In the genomic region with DNA sequence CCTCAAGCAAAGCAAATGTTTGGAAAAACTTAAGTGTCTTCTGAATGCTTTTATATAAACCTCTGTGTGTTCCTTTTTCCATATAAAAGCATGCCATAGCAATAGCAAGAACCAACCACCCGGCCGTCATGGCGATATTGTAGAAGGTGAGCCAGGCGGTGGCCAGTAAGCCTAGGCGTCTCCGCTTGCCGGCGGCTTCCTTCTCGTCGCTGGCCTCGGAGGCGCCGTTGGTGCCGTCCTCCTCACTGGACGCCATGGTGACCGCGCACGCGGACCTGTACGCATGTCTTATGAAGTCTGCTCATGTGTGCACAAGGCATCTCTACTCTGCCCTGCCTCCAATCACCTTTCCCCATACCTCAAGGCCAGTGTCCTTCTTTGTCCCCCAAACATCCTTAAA, we compare ENCODE assay signal across 13 mouse cellular contexts. TPM values are rescaled to one million over a fixed set of nuclear protein-coding genes. Genes with fewer than 3 reads are reported as not detected.
DNase-seq lines count a peak whose midpoint lies in the region; ATAC-seq and TF ChIP-seq lines count a peak whose summit lies in the region.
"Not testable (repeated sequence)": the region's sequence is repeated elsewhere in the genome, so short reads cannot be mapped to it uniquely, and the experiment has no call there.
"Had no signal": no experiment of that assay in that cellular context is flagged by ENCODE, and none has a peak within 500 bp of the region (broad histone marks: within the 10 kb centered on the region; RNA-seq: fewer than 3 reads in every experiment).

No protein-coding gene starts in this region.

- peak; percentile 73; the same call in 1 of the 2 replicates for ATAC-seq in common myeloid progenitor, adult 5-6 weeks (replicated peaks; ENCODE audit: low read depth, poor library complexity, severe bottlenecking)
- ATAC-seq in frontal cortex, adult (ENCODE audit: low TSS enrichment) = peak; percentile 85
- ATAC-seq in hindbrain, postnatal 0 days = 0 out of 2 replicates have a peak, but pooled peaks have one; percentile 35
- ATAC-seq in intestine, embryonic 16.5 days = not testable (repeated sequence)
- ATAC-seq in megakaryocyte, adult 5-6 weeks (ENCODE audit: poor library complexity, severe bottlenecking) = 0 out of 2 replicates have a peak, but pooled peaks have one; percentile 56
- ATAC-seq in stomach, postnatal 0 days (ENCODE audit: low FRiP score, low TSS enrichment) = peak; percentile 66; the same call in 1 of the 2 replicates

- 88% methylated on average over 15 of the region's 20 CpGs for WGBS in hindbrain, postnatal 0 days
- 89% methylated on average over 17 of the region's 20 CpGs for WGBS in intestine, embryonic 16.5 days
- WGBS in stomach, postnatal 0 days = 92% methylated on average over 19 of the region's 20 CpGs

- not testable (repeated sequence) for TF ChIP-seq CTCF in hindbrain, postnatal 0 days (IDR thresholded peaks at IDR 0.05; ENCODE audit: low read depth); stomach, postnatal 0 days (IDR thresholded peaks at IDR 0.05; ENCODE audit: low read depth)

- H3K4me1 ChIP-seq in hindbrain, postnatal 0 days (ENCODE audit: insufficient read depth, low read length); intestine, embryonic 16.5 days (ENCODE audit: control insufficient read depth, insufficient read depth, low read length); stomach, postnatal 0 days (replicated peaks; ENCODE audit: control insufficient read depth, insufficient read depth): not testable (repeated sequence)

- not testable (repeated sequence) for H3K36me3 ChIP-seq in hindbrain, postnatal 0 days (ENCODE audit: insufficient read depth, low read length); intestine, embryonic 16.5 days (ENCODE audit: control insufficient read depth, insufficient read depth, low read length); stomach, postnatal 0 days (ENCODE audit: control insufficient read depth, insufficient read depth, low read length)

- not testable (repeated sequence) for DNase-seq in hindbrain, postnatal 0 days (ENCODE audit: low spot score); stomach, postnatal 0 days (ENCODE audit: low spot score)

- not testable (repeated sequence) for H3K4me3 ChIP-seq in hindbrain, postnatal 0 days (ENCODE audit: low read length); intestine, embryonic 16.5 days (ENCODE audit: low read length); stomach, postnatal 0 days (ENCODE audit: low read depth, low read length)

- H3K9me3 ChIP-seq in hindbrain, postnatal 0 days (ENCODE audit: low read length); intestine, embryonic 16.5 days (ENCODE audit: control insufficient read depth, low read length); stomach, postnatal 0 days (ENCODE audit: control insufficient read depth, low read length): not testable (repeated sequence)

- H3K27ac ChIP-seq in hindbrain, postnatal 0 days; stomach, postnatal 0 days (replicated peaks): not testable (repeated sequence)
- 0 out of 2 replicates have a peak overlapping the region, but pooled peaks have one; percentile 26 for H3K27ac ChIP-seq in intestine, embryonic 16.5 days (ENCODE audit: low read length)

- H3K4me2 ChIP-seq in hindbrain, postnatal 0 days (ENCODE audit: low read depth, low read length); intestine, embryonic 16.5 days (ENCODE audit: low read depth, low read length); stomach, postnatal 0 days (replicated peaks; ENCODE audit: low read depth): not testable (repeated sequence)

- TF ChIP-seq EP300 in stomach, postnatal 0 days (optimal IDR thresholded peaks at IDR 0.05) = not testable (repeated sequence)

- H3K27me3 ChIP-seq in hindbrain, postnatal 0 days (ENCODE audit: insufficient read depth, low read length); intestine, embryonic 16.5 days (replicated peaks; ENCODE audit: control insufficient read depth, insufficient read depth, low read length); stomach, postnatal 0 days (ENCODE audit: control insufficient read depth, insufficient read depth, low read length): not testable (repeated sequence)

- not testable (repeated sequence) for H3K9ac ChIP-seq in hindbrain, postnatal 0 days (replicated peaks; ENCODE audit: low read length); intestine, embryonic 16.5 days (ENCODE audit: low read depth, low read length); stomach, postnatal 0 days (ENCODE audit: low read length)

RNA-seq across cellular contexts. Expression of gene Srsf6, which starts 32.1 kb away (rescaled TPM):
- total RNA-seq in common myeloid progenitor, adult 5-6 weeks (2017) = 264 and 289 TPM in 2 replicates
- 87.2 and 99.4 TPM in 2 replicates for total RNA-seq in hindbrain, postnatal 0 days (2014; rRNA removed)
- 124 and 135 TPM in 2 replicates for polyA plus RNA-seq in hindbrain, postnatal 0 days (2015; fragmentation: Nextera tagmentation; extraction: Ambion mirVana)
- polyA plus RNA-seq in intestine, embryonic 16.5 days (2015; fragmentation: Nextera tagmentation; extraction: Ambion mirVana) = 156 and 159 TPM in 2 replicates
- 118 and 120 TPM in 2 replicates for total RNA-seq in megakaryocyte, adult 5-6 weeks (2015)
- 111 and 123 TPM in 2 replicates for total RNA-seq in megakaryocyte, adult 5-6 weeks (2017)
- polyA plus RNA-seq in stomach, postnatal 0 days (2015; fragmentation: Nextera tagmentation; extraction: Ambion mirVana) = 64.8 and 67.5 TPM in 2 replicates

RNA-seq across cellular contexts. Expression of gene L3mbtl1, which starts 44.0 kb away (rescaled TPM):
- total RNA-seq in common myeloid progenitor, adult 5-6 weeks (2017) = not detected in 2 replicates
- total RNA-seq in hindbrain, postnatal 0 days (2014; rRNA removed) = 10.9 and 38.4 TPM in 2 replicates
- polyA plus RNA-seq in hindbrain, postnatal 0 days (2015; fragmentation: Nextera tagmentation; extraction: Ambion mirVana) = 7.5 and 8.1 TPM in 2 replicates
- polyA plus RNA-seq in intestine, embryonic 16.5 days (2015; fragmentation: Nextera tagmentation; extraction: Ambion mirVana) = 0.09 TPM in 2 replicates
- 0.04 and 0.27 TPM in 2 replicates for total RNA-seq in megakaryocyte, adult 5-6 weeks (2015)
- 0.16 TPM in 1 of 2 replicates, not detected in the other for total RNA-seq in megakaryocyte, adult 5-6 weeks (2017)
- polyA plus RNA-seq in stomach, postnatal 0 days (2015; fragmentation: Nextera tagmentation; extraction: Ambion mirVana) = 0.02 and 0.24 TPM in 2 replicates
- total RNA-seq: gastrocnemius, adult 2 months; gastrocnemius, postnatal 14 days; heart, adult 18-20 months; heart, postnatal 10 days; heart, postnatal 36 days had no signal
- polyA plus RNA-seq: heart, embryonic 12.5 days; heart, embryonic 15.5 days had no signal
